Comparison of ENCODE assay signal across 27 mouse cellular contexts in genomic region chr7:84039856-84040522, GRCm38 (mm10). TPM values are rescaled to one million over a fixed set of nuclear protein-coding genes. Genes with fewer than 3 reads are reported as not detected.
DNase-seq lines count a peak whose midpoint lies in the region; ATAC-seq and TF ChIP-seq lines count a peak whose summit lies in the region.
"Had no signal": no experiment of that assay in that cellular context is flagged by ENCODE, and none has a peak within 500 bp of the region (broad histone marks: within the 10 kb centered on the region; RNA-seq: fewer than 3 reads in every experiment).

No protein-coding gene starts in this region.

- WGBS in embryonic facial prominence, embryonic 10.5 days, result 70% methylated on average over 8 of the region's 8 CpGs

- peaks cover 42% of the 10 kb centered on the region for H3K27me3 ChIP-seq in CH12.LX (replicated peaks)
- no peaks in the 10 kb centered on the region for H3K27me3 ChIP-seq in embryonic facial prominence, embryonic 10.5 days (replicated peaks; ENCODE audit: low read depth, poor library complexity, severe bottlenecking)
- H3K27me3 ChIP-seq: embryonic facial prominence, embryonic 12.5 days; forebrain, embryonic 13.5 days; heart, embryonic 13.5 days; neural tube, embryonic 15.5 days had no signal

- no peak overlapping the region for H3K4me3 ChIP-seq in CH12.LX (replicated peaks in 1 of 3; ENCODE audit: low read depth in 2 of 3, low read length in 2 of 3, poor library complexity in 1 of 3)
- no peak overlapping the region for H3K4me3 ChIP-seq in embryonic facial prominence, embryonic 10.5 days
- H3K4me3 ChIP-seq: embryonic facial prominence, embryonic 12.5 days; erythroblast, embryonic 14.5 days; forebrain, embryonic 13.5 days; heart, embryonic 13.5 days; megakaryocyte, embryonic 14.5 days; neural tube, embryonic 15.5 days had no signal

- no peak for ATAC-seq in activated CD4-positive, CD25-positive, alpha-beta regulatory T cell, adult 4 months
- ATAC-seq: forebrain, embryonic 13.5 days; hindbrain, embryonic 16.5 days; midbrain, embryonic 16.5 days had no signal

- H3K27ac ChIP-seq in CH12.LX (ENCODE audit: insufficient read depth, low read depth), result no peak overlapping the region
- H3K27ac ChIP-seq in embryonic facial prominence, embryonic 10.5 days (replicated peaks), result no peak overlapping the region
- H3K27ac ChIP-seq: embryonic facial prominence, embryonic 12.5 days; forebrain, embryonic 13.5 days; heart, embryonic 13.5 days; neural tube, embryonic 15.5 days had no signal

- H3K36me3 ChIP-seq in CH12.LX (replicated peaks in 1 of 2; ENCODE audit: control insufficient read depth in 1 of 2, insufficient read depth in 1 of 2, low read length in 1 of 2), result no peaks in the 10 kb centered on the region
- H3K36me3 ChIP-seq in embryonic facial prominence, embryonic 10.5 days (replicated peaks), result no peaks in the 10 kb centered on the region
- H3K36me3 ChIP-seq: embryonic facial prominence, embryonic 12.5 days; heart, embryonic 13.5 days; neural tube, embryonic 15.5 days had no signal

- no peak for TF ChIP-seq POLR2A in CH12.LX (IDR thresholded peaks at IDR 0.05; ENCODE audit: low read depth, low read length)

- dilution Hi-C loops in CH12.LX (cut with MboI; ENCODE audit: extremely low pct_ligation_motif_present, extremely low pct_unique_long_range_greater_than_20kb, low sequenced_read_pairs), result no loop called here

- no peak overlapping the region for H3K9ac ChIP-seq in CH12.LX (ENCODE audit: insufficient read depth, low read depth)
- H3K9ac ChIP-seq: embryonic facial prominence, embryonic 12.5 days; forebrain, embryonic 13.5 days; heart, embryonic 13.5 days; neural tube, embryonic 15.5 days had no signal

- TF ChIP-seq EP300 in CH12.LX (IDR thresholded peaks at IDR 0.05; ENCODE audit: low read length), result no peak

- no peak overlapping the region for H3K4me2 ChIP-seq in CH12.LX (ENCODE audit: insufficient read depth, low read depth, poor library complexity, severe bottlenecking)
- H3K4me2 ChIP-seq: embryonic facial prominence, embryonic 12.5 days; forebrain, embryonic 13.5 days; heart, embryonic 13.5 days; neural tube, embryonic 15.5 days had no signal

- no peaks in the 10 kb centered on the region for H3K9me3 ChIP-seq in CH12.LX (replicated peaks; ENCODE audit: low read length)
- no peaks in the 10 kb centered on the region for H3K9me3 ChIP-seq in embryonic facial prominence, embryonic 10.5 days
- H3K9me3 ChIP-seq: embryonic facial prominence, embryonic 12.5 days; forebrain, embryonic 13.5 days; heart, embryonic 13.5 days; megakaryocyte, embryonic 14.5 days; neural tube, embryonic 15.5 days had no signal

- no peak for TF ChIP-seq RAD21 in CH12.LX (IDR thresholded peaks at IDR 0.05; ENCODE audit: low read depth, low read length)

- in situ Hi-C loops in CH12.LX (cut with MboI; ENCODE audit: low pct_ligation_motif_present, low pct_unique_long_range_greater_than_20kb, low sequenced_read_pairs), result no loop called here

- H3K79me2 ChIP-seq in CH12.LX (replicated peaks; ENCODE audit: control insufficient read depth, extremely low read depth, insufficient read depth, poor library complexity, severe bottlenecking), result no peaks in the 10 kb centered on the region

- no peaks in the 10 kb centered on the region for H3K4me1 ChIP-seq in CH12.LX (ENCODE audit: control insufficient read depth in 1 of 2, insufficient read depth in 2 of 2)
- no peaks in the 10 kb centered on the region for H3K4me1 ChIP-seq in embryonic facial prominence, embryonic 10.5 days
- H3K4me1 ChIP-seq: embryonic facial prominence, embryonic 12.5 days; forebrain, embryonic 13.5 days; heart, embryonic 13.5 days; megakaryocyte, embryonic 14.5 days; neural tube, embryonic 15.5 days had no signal

- peak; percentile 64 to 86 for DNase-seq in cerebellum, postnatal 10 days
- DNase-seq in cerebellum, postnatal 36 days, result no peak
- DNase-seq in CH12.LX (ENCODE audit: extremely low read depth), result no peak
- DNase-seq in kidney, adult 8-10 months, result peak; percentile 48 to 52
- DNase-seq in kidney, postnatal 36 days, result peak; percentile 57 to 70
- DNase-seq in embryonic facial prominence, embryonic 10.5 days (ENCODE audit: low spot score), result no peak
- no peak for DNase-seq in right cerebral cortex, postnatal 36 days (ENCODE audit: low spot score in 2 of 2)
- DNase-seq: adrenal gland, postnatal 36 days; cerebellum, adult 11-12 months; heart, postnatal 36 days; layer of hippocampus, postnatal 36 days; liver; lung, postnatal 10 days; right cerebral cortex, postnatal 14 days; thymus, adult 2 months had no signal

- TF ChIP-seq CTCF in CH12.LX (conservative IDR thresholded peaks at IDR 0.05 in 1 of 2, IDR thresholded peaks at IDR 0.05 in 1 of 2; ENCODE audit: low read depth in 2 of 2, low read length in 2 of 2), result no peak

TF ChIP-seq in CH12.LX, 34 proteins besides CTCF, POLR2A, EP300 and RAD21:
- TF ChIP-seq BHLHE40 (IDR thresholded peaks at IDR 0.05; ENCODE audit: low read depth, low read length) (0 out of 2 replicates have a peak, but pooled peaks have one; percentile 6), ZKSCAN1 (IDR thresholded peaks at IDR 0.05; ENCODE audit: borderline replicate concordance, low read depth, low read length) (no peak)
TF ChIP-seq in CH12.LX: peak in this region for 1.

RNA-seq across cellular contexts. Expression of gene Cemip, which starts 46.3 kb away (rescaled TPM):
- total RNA-seq in CH12.LX (2012; rRNA removed) (under 0.01 and 0.04 TPM in 2 replicates), CH12.LX (2014; rRNA removed) (not detected in 2 replicates)
- not detected in 2 replicates for polyA plus RNA-seq in CH12.LX (2012; ENCODE audit: insufficient read length, low read depth)
- polyA plus RNA-seq in embryonic facial prominence, embryonic 10.5 days (2016; fragmentation: Nextera tagmentation; extraction: Ambion mirVana), result 0.42 and 0.47 TPM in 2 replicates
- under 1 TPM in 1 of 2 experiments, not detected in 1; 0.22 TPM for polyA plus RNA-seq in activated CD4-positive, CD25-positive, alpha-beta regulatory T cell, adult 4 months (2017; shearing (Covaris generic))
- total RNA-seq: common myeloid progenitor, adult 5-6 weeks; granulocyte monocyte progenitor cell, adult 5-6 weeks had no signal
- polyA plus RNA-seq: liver, embryonic 16.5 days had no signal

Comparison
In these comparisons a context has a peak if more than half of its experiments do, and no peak if none do; other contexts are left out.
1. DNase-seq: peak in cerebellum, postnatal 10 days (2 of 2), kidney, adult 8-10 months (2 of 2) and kidney, postnatal 36 days (2 of 2); none in cerebellum, postnatal 36 days (0 of 2), CH12.LX (single experiment), embryonic facial prominence, embryonic 10.5 days (single experiment) and right cerebral cortex, postnatal 36 days (0 of 2).